Mouse (Mus musculus): ENCODE measurements around the gene Myh2. TPM values are rescaled to one million over a fixed set of nuclear protein-coding genes. Genes with fewer than 3 reads are reported as not detected.

Myh2 gene
- polyA plus RNA-seq, 1 experiment from 2014 or later, result not detected

DNA sequence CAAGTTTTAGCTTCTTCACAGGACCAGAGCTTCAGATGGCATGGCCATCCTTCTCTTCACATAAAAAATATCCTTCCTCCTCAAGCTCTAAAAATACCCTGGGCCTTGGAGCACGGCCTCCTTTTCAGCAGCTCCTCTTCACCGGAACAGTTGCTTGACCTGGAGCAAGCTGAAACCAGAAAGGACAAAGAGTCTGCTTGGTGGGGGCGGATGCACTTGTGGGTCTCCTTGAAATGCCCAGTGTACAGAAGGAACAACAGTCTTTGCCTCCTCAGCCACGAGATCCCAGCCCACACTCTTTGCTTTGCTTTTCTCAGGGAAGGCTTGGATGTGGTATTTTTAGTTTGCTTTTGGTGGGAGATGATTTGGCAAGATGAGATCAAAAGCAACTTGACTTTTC is 7.1 kb upstream of the Myh2 start:
- no peak for ATAC-seq (ENCODE audit: insufficient number of reproducible peaks, low FRiP score, low TSS enrichment, low read depth)

DNA sequence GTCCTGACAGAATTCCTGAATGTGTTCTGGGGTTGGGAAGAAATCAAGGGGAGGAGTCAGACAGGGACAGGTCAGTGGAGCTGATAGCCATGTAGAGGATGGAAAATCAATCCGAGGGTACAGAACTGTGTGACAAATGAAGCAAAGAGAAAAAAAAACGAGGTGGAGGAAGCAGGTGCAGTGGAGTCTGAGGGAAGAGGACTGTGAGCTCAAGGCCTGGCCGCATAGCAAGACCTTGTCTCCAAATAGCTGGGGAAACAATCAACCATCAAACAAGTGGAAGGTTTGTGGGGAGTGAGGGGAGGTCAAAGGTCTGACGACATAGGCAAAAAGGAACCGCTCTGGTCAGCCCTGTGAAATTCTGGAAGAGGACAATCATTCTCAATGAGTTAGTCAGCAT is 6.0 kb upstream of the Myh2 start:
- Histone ChIP-seq H3K27me3 (ENCODE audit: control insufficient read depth, insufficient read depth, low read length) (no peaks in the 10 kb centered on the region), H3K36me3 (ENCODE audit: control insufficient read depth, insufficient read depth, low read length) (no peaks in the 10 kb centered on the region), H3K4me3 (ENCODE audit: low read depth, low read length) (no peak overlapping the region), H3K9me3 (ENCODE audit: control insufficient read depth, low read length) (no peaks in the 10 kb centered on the region), H3K27ac (replicated peaks; ENCODE audit: low read depth, low read length) (no peak overlapping the region), H3K9ac (ENCODE audit: low read length) (no peak overlapping the region), H3K4me1 (ENCODE audit: control insufficient read depth, insufficient read depth, low read length) (no peaks in the 10 kb centered on the region), H3K4me2 (ENCODE audit: low read depth, severe bottlenecking) (no peak overlapping the region)
- DNase-seq (ENCODE audit: low spot score) (no peak), ATAC-seq (ENCODE audit: insufficient number of reproducible peaks, low FRiP score, low TSS enrichment, low read depth) (no peak)
- WGBS, result 64% methylated on average over 5 of the region's 5 CpGs

More for the DNA sequence above, 7.1 kb upstream of the Myh2 start:
- Histone ChIP-seq H3K36me3 (ENCODE audit: control insufficient read depth, insufficient read depth, low read length) (no peaks in the 10 kb centered on the region), H3K27me3 (ENCODE audit: control insufficient read depth, insufficient read depth, low read length) (no peaks in the 10 kb centered on the region), H3K4me3 (ENCODE audit: low read depth, low read length) (no peak overlapping the region), H3K9ac (ENCODE audit: low read length) (no peak overlapping the region), H3K27ac (replicated peaks; ENCODE audit: low read depth, low read length) (no peak overlapping the region), H3K4me1 (ENCODE audit: control insufficient read depth, insufficient read depth, low read length) (no peaks in the 10 kb centered on the region), H3K4me2 (ENCODE audit: low read depth, severe bottlenecking) (no peak overlapping the region), H3K9me3 (ENCODE audit: control insufficient read depth, low read length) (no peaks in the 10 kb centered on the region)
- DNase-seq (ENCODE audit: low spot score), result no peak
- WGBS, result 87% methylated on average over 4 of the region's 4 CpGs

DNA sequence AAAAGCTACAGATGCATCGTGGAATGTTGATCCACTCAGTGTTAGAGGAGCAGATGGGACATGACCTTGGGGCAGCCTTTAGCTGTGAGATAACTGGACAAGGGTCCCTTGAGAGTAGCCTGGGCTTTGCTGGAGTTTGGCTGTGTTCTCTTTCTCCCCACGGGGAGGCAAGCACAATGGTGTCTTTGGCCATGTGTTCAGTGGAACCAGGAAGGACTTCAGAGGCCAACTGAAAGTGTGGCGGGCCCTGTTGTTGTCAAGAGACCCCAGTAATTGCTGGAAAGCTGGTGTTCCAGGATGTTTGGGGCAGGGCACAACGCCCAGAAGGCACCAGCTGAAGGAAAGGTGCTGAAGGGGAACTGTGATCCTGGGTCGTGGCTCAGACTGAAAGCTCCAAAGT is 1.5 kb upstream of the Myh2 start:
- Histone ChIP-seq H3K4me1 (ENCODE audit: control insufficient read depth, insufficient read depth, low read length) (no peaks in the 10 kb centered on the region), H3K9me3 (ENCODE audit: control insufficient read depth, low read length) (no peaks in the 10 kb centered on the region), H3K27me3 (ENCODE audit: control insufficient read depth, insufficient read depth, low read length) (no peaks in the 10 kb centered on the region), H3K9ac (ENCODE audit: low read length) (no peak overlapping the region), H3K4me2 (ENCODE audit: low read depth, severe bottlenecking) (no peak overlapping the region), H3K4me3 (ENCODE audit: low read depth, low read length) (no peak overlapping the region), H3K27ac (replicated peaks; ENCODE audit: low read depth, low read length) (no peak overlapping the region), H3K36me3 (ENCODE audit: control insufficient read depth, insufficient read depth, low read length) (no peaks in the 10 kb centered on the region)
- no peak for DNase-seq (ENCODE audit: low spot score)
- WGBS, result 65% methylated on average over 5 of the region's 5 CpGs
- no peak for ATAC-seq (ENCODE audit: insufficient number of reproducible peaks, low FRiP score, low TSS enrichment, low read depth)

DNA sequence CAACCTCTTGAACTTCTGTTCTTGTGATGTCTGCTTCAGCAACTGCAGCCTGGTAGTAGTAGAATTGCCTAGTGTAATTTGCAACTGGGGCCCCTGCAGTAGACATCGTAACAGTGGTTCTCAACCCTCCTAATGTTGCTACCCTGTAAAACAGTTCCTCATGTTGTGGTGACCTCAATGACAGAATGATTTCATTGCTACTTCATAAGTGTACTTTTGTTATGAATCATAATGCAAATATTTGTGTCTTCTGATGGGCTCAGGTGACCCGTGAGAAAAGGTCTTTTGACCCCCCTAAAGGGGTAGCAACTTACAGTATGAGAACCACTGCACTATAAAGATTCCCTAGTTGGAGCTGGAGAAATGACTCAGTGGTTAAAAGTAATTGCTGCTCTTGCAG is 1.6 kb downstream of the Myh2 start:
- ATAC-seq (ENCODE audit: insufficient number of reproducible peaks, low FRiP score, low TSS enrichment, low read depth), result no peak

DNA sequence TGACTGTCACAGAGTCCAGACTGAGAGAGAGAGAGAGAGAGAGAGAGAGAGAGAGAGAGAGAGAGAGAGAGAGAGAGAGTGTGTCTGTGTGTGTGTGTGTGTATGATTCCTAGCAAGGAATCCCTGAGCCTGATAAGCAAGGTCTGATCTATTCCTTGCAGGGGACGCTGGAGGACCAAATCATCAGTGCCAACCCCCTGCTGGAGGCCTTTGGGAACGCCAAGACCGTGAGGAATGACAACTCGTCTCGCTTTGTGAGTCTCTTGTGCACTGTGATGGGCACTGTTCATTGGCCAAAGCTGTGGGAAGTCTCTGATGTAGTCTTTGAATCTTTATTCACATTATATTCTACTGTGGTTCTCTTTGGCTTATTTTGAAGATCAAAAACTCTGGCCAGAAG is 5.5 kb downstream of the Myh2 start:
- Histone ChIP-seq H3K9me3 (ENCODE audit: control insufficient read depth, low read length) (no peaks in the 10 kb centered on the region), H3K4me1 (ENCODE audit: control insufficient read depth, insufficient read depth, low read length) (no peaks in the 10 kb centered on the region), H3K4me3 (ENCODE audit: low read depth, low read length) (no peak overlapping the region), H3K27ac (replicated peaks; ENCODE audit: low read depth, low read length) (no peak overlapping the region), H3K27me3 (ENCODE audit: control insufficient read depth, insufficient read depth, low read length) (no peaks in the 10 kb centered on the region), H3K36me3 (ENCODE audit: control insufficient read depth, insufficient read depth, low read length) (no peaks in the 10 kb centered on the region), H3K4me2 (ENCODE audit: low read depth, severe bottlenecking) (no peak overlapping the region), H3K9ac (ENCODE audit: low read length) (no peak overlapping the region)
- ATAC-seq (ENCODE audit: insufficient number of reproducible peaks, low FRiP score, low TSS enrichment, low read depth), result no peak
- WGBS, result 77% methylated on average over 5 of the region's 5 CpGs
- DNase-seq (ENCODE audit: low spot score), result no peak

More for the DNA sequence above, 1.6 kb downstream of the Myh2 start:
- DNase-seq (ENCODE audit: low spot score), result no peak
- Histone ChIP-seq H3K4me2 (ENCODE audit: low read depth, severe bottlenecking) (no peak overlapping the region), H3K27ac (replicated peaks; ENCODE audit: low read depth, low read length) (no peak overlapping the region), H3K9ac (ENCODE audit: low read length) (no peak overlapping the region), H3K4me3 (ENCODE audit: low read depth, low read length) (no peak overlapping the region), H3K9me3 (ENCODE audit: control insufficient read depth, low read length) (no peaks in the 10 kb centered on the region), H3K36me3 (ENCODE audit: control insufficient read depth, insufficient read depth, low read length) (no peaks in the 10 kb centered on the region), H3K27me3 (ENCODE audit: control insufficient read depth, insufficient read depth, low read length) (no peaks in the 10 kb centered on the region), H3K4me1 (ENCODE audit: control insufficient read depth, insufficient read depth, low read length) (no peaks in the 10 kb centered on the region)
- 93% methylated on average over 2 of the region's 2 CpGs for WGBS

DNA sequence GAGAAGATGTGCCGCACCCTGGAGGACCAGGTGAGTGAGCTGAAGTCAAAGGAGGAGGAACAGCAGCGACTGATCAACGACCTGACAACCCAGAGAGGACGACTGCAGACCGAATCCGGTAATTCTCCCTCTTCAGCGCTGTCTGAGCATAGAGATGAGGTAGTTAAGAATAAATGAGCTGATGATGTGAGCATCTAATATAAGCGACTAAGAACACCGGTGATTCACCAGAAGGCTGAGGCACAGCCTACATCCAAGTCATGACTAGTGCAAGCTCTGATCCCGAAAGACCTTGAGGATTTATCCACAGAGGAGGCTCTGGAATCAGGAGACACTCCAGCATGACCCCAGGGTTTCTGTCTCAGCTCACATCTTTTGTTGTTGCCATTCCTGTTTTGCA is 19.5 kb downstream of the Myh2 start:
- 81% methylated on average over 10 of the region's 10 CpGs for WGBS

DNA sequence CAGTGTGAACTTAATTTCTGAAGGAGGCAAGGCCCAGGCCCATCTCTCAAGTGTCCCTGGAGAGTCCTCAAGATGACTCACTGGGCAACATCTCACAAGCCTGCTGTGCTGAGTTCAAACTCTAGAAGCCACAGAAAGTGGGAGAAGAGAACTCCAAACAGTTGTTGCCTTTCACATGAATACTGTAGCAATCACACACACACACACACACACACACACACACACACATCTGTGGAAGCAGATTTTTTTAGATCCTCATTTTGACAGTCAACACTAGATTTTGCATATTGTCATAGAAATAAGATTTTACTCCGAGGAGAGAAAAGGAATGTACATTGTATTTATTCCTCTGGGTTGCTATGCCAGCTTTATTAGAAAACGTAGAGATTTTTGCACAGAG is 20.0 kb downstream of the Myh2 start:
- no peak for DNase-seq (ENCODE audit: low spot score)
- WGBS, result 86% methylated on average over 2 of the region's 2 CpGs

More for the DNA sequence above, 19.5 kb downstream of the Myh2 start:
- no peaks in the 10 kb centered on the region for H3K9me3 ChIP-seq (ENCODE audit: control insufficient read depth, low read length)
- H3K4me2 ChIP-seq (ENCODE audit: low read depth, severe bottlenecking), result no peak overlapping the region
- no peak overlapping the region for H3K4me3 ChIP-seq (ENCODE audit: low read depth, low read length)
- H3K27ac ChIP-seq (replicated peaks; ENCODE audit: low read depth, low read length), result no peak overlapping the region
- H3K27me3 ChIP-seq (ENCODE audit: control insufficient read depth, insufficient read depth, low read length), result no peaks in the 10 kb centered on the region
- ATAC-seq (ENCODE audit: insufficient number of reproducible peaks, low FRiP score, low TSS enrichment, low read depth), result no peak
- no peaks in the 10 kb centered on the region for H3K4me1 ChIP-seq (ENCODE audit: control insufficient read depth, insufficient read depth, low read length)
- no peak for DNase-seq (ENCODE audit: low spot score)
- no peak overlapping the region for H3K9ac ChIP-seq (ENCODE audit: low read length)
- no peaks in the 10 kb centered on the region for H3K36me3 ChIP-seq (ENCODE audit: control insufficient read depth, insufficient read depth, low read length)

DNA sequence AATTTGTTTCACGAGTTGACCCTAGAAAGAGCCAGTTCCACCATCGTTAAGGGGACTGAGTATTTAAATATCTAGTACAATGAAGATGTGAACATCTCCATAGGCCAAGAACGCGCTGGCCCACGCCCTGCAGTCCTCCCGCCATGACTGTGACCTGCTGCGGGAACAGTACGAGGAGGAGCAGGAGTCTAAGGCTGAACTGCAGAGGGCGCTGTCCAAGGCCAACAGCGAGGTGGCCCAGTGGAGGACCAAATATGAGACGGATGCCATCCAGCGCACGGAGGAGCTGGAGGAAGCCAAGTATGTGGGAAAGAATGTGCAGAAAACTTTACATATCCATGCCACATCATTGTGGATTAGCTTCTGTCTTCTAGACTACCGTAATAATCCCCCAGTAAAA is 20.7 kb downstream of the Myh2 start:
- ATAC-seq (ENCODE audit: insufficient number of reproducible peaks, low FRiP score, low TSS enrichment, low read depth) (no peak), DNase-seq (ENCODE audit: low spot score) (no peak)
- no peaks in the 10 kb centered on the region for H3K27me3 ChIP-seq (ENCODE audit: control insufficient read depth, insufficient read depth, low read length)
- no peak overlapping the region for H3K4me3 ChIP-seq (ENCODE audit: low read depth, low read length)
- H3K9ac ChIP-seq (ENCODE audit: low read length), result no peak overlapping the region
- 89% methylated on average over 14 of the region's 14 CpGs for WGBS
- H3K27ac ChIP-seq (replicated peaks; ENCODE audit: low read depth, low read length), result no peak overlapping the region
- no peaks in the 10 kb centered on the region for H3K9me3 ChIP-seq (ENCODE audit: control insufficient read depth, low read length)
- H3K4me1 ChIP-seq (ENCODE audit: control insufficient read depth, insufficient read depth, low read length), result no peaks in the 10 kb centered on the region
- H3K36me3 ChIP-seq (ENCODE audit: control insufficient read depth, insufficient read depth, low read length), result no peaks in the 10 kb centered on the region
- no peak overlapping the region for H3K4me2 ChIP-seq (ENCODE audit: low read depth, severe bottlenecking)

More for the DNA sequence above, 20.0 kb downstream of the Myh2 start:
- ATAC-seq (ENCODE audit: insufficient number of reproducible peaks, low FRiP score, low TSS enrichment, low read depth), result no peak
- H3K27ac ChIP-seq (replicated peaks; ENCODE audit: low read depth, low read length), result no peak overlapping the region
- no peaks in the 10 kb centered on the region for H3K9me3 ChIP-seq (ENCODE audit: control insufficient read depth, low read length)
- H3K36me3 ChIP-seq (ENCODE audit: control insufficient read depth, insufficient read depth, low read length), result no peaks in the 10 kb centered on the region
- no peaks in the 10 kb centered on the region for H3K4me1 ChIP-seq (ENCODE audit: control insufficient read depth, insufficient read depth, low read length)
- no peaks in the 10 kb centered on the region for H3K27me3 ChIP-seq (ENCODE audit: control insufficient read depth, insufficient read depth, low read length)
- no peak overlapping the region for H3K9ac ChIP-seq (ENCODE audit: low read length)
- no peak overlapping the region for H3K4me2 ChIP-seq (ENCODE audit: low read depth, severe bottlenecking)
- no peak overlapping the region for H3K4me3 ChIP-seq (ENCODE audit: low read depth, low read length)

DNA sequence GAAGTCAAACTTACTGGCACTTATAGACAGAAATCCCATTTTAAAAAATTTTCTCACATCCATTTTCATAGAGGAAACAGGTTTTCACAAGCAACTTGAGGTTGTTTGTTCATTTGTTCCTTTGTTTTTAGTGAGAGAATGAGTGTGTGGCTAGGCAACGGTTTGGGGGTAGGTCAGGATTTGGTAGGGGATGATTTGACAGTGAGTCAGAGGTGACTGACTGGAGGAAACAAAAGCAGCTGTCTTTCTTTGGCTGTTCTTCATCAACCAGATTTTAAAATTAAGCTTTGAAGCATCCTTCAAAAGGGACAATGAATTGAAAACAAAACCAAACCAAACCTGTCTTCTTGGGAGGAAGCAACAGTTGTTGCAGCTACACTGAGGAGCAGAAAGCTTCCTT is 28.5 kb downstream of the Myh2 start:
- Histone ChIP-seq H3K4me1 (ENCODE audit: control insufficient read depth, insufficient read depth, low read length) (no peaks in the 10 kb centered on the region), H3K27me3 (ENCODE audit: control insufficient read depth, insufficient read depth, low read length) (no peaks in the 10 kb centered on the region), H3K36me3 (ENCODE audit: control insufficient read depth, insufficient read depth, low read length) (no peaks in the 10 kb centered on the region), H3K9ac (ENCODE audit: low read length) (no peak overlapping the region), H3K4me3 (ENCODE audit: low read depth, low read length) (no peak overlapping the region), H3K4me2 (ENCODE audit: low read depth, severe bottlenecking) (no peak overlapping the region), H3K27ac (replicated peaks; ENCODE audit: low read depth, low read length) (no peak overlapping the region), H3K9me3 (ENCODE audit: control insufficient read depth, low read length) (no peaks in the 10 kb centered on the region)
- DNase-seq (ENCODE audit: low spot score) (no peak), ATAC-seq (ENCODE audit: insufficient number of reproducible peaks, low FRiP score, low TSS enrichment, low read depth) (no peak)
- 59% methylated on average over 1 of the region's 1 CpGs for WGBS

All from limb, embryonic 11.5 days (tissue).